Mouse (Mus musculus) liver, embryonic 12.5 days (tissue): ENCODE data around the gene 1700010B08Rik. TPM values are rescaled to one million over a fixed set of nuclear protein-coding genes. Genes with fewer than 3 reads are reported as not detected.

Source experiments
- ATAC-seq: fragments of 200-750 bp; cut with Nextera tagmentation; 2 replicates; pipeline ENCODE4 v1.8.0; 2017; ENCODE audit warnings: moderate number of reproducible peaks, mild to moderate bottlenecking, moderate library complexity
- H3K27ac ChIP-seq: fragments of 300-500 bp; sonication (generic); 2 replicates; pipeline ENCODE4 v1.5.1; 2016; ENCODE audit warnings: mild to moderate bottlenecking
- H3K27me3 ChIP-seq: fragments of 300-500 bp; sonication (generic); replicated peaks from 2 replicates; pipeline ENCODE4 v1.6.1; 2016; ENCODE audit warnings: mild to moderate bottlenecking, moderate library complexity
- H3K36me3 ChIP-seq: fragments of 300-500 bp; sonication (generic); 2 replicates; pipeline ENCODE4 v1.6.1; 2016; ENCODE audit warnings: mild to moderate bottlenecking, moderate library complexity
- H3K4me1 ChIP-seq: fragments of 300-500 bp; sonication (generic); 2 replicates; pipeline ENCODE4 v1.6.1; 2016
- H3K4me2 ChIP-seq: fragments of 300-500 bp; sonication (generic); 2 replicates; pipeline ENCODE4 v1.6.1; 2016; ENCODE audit warnings: mild to moderate bottlenecking, moderate library complexity
- H3K4me3 ChIP-seq: fragments of 300-500 bp; sonication (generic); 2 replicates; pipeline ENCODE4 v1.5.1; 2016; ENCODE audit warnings: mild to moderate bottlenecking, moderate library complexity
- H3K9ac ChIP-seq: fragments of 300-500 bp; sonication (generic); 2 replicates; pipeline ENCODE4 v1.6.1; 2016; ENCODE audit warnings: mild to moderate bottlenecking, moderate library complexity
- H3K9me3 ChIP-seq: fragments of 300-500 bp; sonication (generic); replicated peaks from 2 replicates; pipeline ENCODE4 v1.6.1; 2016; ENCODE audit warnings: mild to moderate bottlenecking, moderate library complexity
- WGBS: fragments of 180-500 bp; shearing (Covaris S2); methylation state at CpG from one replicate; pipeline ENCODE4 v1.1.7; 2016; ENCODE audit not compliant: insufficient replicate concordance; 5-methylcytosine and 5-hydroxymethylcytosine counted together
- polyA plus RNA-seq: library from polyadenylated mRNA; unstranded; fragments of >200 nt; fragmentation: Nextera tagmentation; extraction: Ambion mirVana; gene quantifications from 2 replicates; pipeline ENCODE4 v1.2.1, GENCODE M21; 2016

The 1700010B08Rik gene
- polyA plus RNA-seq, 1 experiment from 2014 or later = not detected

DNA sequence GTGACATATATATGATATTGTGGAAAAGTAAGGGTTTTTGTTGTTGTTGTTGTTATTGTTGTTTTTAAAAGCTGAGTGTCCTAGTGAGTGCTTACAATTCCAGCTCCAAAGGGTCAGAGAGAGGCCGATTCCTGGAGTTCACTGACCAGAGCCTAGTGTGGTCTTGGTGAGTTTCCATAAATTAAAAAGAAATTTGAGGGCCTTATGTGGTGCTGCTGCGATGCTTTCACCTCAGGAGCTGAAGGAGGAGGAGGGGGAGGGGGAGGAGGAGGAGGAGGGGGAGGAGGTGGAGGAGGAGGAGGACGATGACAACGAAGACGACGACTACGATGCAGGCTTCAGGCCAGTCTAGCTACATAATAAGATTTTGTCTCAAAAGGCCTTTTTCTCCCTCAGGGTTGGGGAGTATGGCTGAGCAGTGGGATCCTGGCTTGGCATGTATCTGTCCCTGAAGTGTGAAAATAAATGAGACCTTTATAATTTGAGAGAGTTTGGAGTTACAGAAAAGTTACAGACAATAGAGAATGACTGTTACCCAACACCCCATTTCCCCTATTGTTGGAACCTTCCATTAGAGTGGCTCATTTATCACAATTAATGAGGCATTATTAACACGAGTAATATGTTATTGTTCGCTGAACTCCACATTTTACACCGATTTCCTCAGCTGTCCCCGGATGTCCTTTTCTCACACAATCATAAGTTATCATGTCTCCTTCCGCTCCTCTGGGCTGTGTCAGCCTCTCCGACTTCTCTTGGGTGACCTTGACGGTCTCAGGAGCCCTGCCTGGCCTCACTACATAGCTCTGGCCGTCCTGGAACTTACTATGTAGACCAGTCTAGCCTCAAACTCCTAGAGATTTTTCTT lies 6.0 kb downstream of the 1700010B08Rik start:
- Histone ChIP-seq H3K27me3 (no peaks in the 10 kb centered on the region), H3K9ac (no peak overlapping the region), H3K4me3 (no peak overlapping the region), H3K9me3 (no peaks in the 10 kb centered on the region), H3K4me1 (no peaks in the 10 kb centered on the region), H3K36me3 (no peaks in the 10 kb centered on the region), H3K4me2 (no peak overlapping the region), H3K27ac (no peak overlapping the region)
- WGBS = 64% methylated on average over 15 of the region's 15 CpGs
- ATAC-seq = no peak

DNA sequence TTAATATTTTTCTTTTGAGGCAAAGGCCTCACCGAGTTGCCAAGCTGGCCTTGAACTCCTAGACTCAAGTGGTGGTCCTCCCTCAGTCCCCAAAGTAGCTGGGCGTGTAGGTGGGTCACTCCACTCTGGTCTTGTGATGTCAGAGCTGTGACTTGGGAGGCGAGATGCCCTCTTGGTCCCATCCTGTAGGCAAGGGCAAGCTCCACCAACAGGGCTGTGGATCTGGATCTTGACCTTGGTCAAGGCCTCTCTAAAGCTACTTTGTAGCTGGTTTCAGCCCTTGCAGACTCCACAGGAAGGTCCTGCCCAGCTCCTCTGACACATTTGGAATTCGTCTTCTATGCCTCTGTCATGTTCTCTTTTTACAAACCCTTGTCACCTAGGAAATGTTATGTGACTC lies 6.6 kb downstream of the 1700010B08Rik start:
- no peaks in the 10 kb centered on the region for H3K9me3 ChIP-seq
- no peak overlapping the region for H3K4me2 ChIP-seq
- no peak overlapping the region for H3K9ac ChIP-seq
- ATAC-seq = no peak
- no peaks in the 10 kb centered on the region for H3K4me1 ChIP-seq
- H3K36me3 ChIP-seq = no peaks in the 10 kb centered on the region
- no peaks in the 10 kb centered on the region for H3K27me3 ChIP-seq
- H3K4me3 ChIP-seq = no peak overlapping the region
- WGBS = 70% methylated on average over 4 of the region's 4 CpGs
- no peak overlapping the region for H3K27ac ChIP-seq

DNA sequence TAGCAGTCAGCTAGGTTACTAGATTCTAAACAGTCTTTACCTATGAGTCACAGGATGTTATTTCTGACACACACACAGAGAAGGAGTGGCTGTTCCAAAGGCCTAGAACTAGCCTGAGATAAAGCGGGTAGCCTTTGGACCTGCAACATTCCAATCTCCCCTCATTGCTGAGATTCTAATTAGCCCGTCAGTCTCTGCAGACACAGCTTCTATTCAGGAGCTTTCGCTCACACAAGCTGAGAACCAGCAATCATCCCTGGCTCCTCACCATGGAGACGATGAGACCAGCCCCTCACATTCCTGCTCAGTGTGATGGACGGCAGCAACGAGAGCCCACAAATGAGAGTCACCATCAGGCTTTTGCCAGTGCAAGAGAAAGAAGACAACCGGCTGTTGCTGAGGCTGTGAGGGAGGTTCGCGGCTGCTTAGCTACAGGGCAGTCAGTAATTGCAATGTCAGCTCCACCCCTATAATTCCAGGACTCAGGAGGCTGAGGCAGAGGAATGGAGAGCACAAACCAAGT lies 11.3 kb downstream of the 1700010B08Rik start:
- Histone ChIP-seq H3K36me3 (no peaks in the 10 kb centered on the region), H3K9ac (no peak overlapping the region), H3K4me3 (no peak overlapping the region), H3K4me2 (no peak overlapping the region), H3K9me3 (no peaks in the 10 kb centered on the region), H3K4me1 (0 out of 2 replicates have a peak, but pooled peaks cover 3% of the 10 kb centered on the region), H3K27me3 (peaks cover 12% of the 10 kb centered on the region), H3K27ac (no peak overlapping the region)
- 34% methylated on average over 9 of the region's 9 CpGs for WGBS
- ATAC-seq = no peak

DNA sequence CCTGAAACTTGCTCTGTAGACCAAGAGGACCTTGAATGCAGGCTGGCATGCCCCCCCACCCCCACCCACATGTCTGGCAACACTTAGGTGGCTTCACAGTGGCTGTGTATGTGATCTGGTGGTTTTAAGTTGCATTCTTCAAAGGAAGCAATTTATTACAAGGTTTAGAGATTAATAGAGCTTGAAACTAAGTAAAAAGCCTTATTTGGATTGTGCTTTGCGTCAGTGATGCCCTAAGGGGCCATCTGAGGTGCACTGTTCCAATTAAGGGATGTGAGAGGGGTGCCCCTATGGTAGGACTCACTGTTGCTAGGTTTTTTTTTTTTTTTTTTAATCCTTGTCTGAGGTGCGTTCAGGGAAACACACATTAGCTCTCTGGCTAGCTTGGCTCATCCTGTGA lies 15.2 kb downstream of the 1700010B08Rik start:
- no peak overlapping the region for H3K9ac ChIP-seq
- no peak for ATAC-seq
- H3K36me3 ChIP-seq = peaks cover 9% of the 10 kb centered on the region
- no peaks in the 10 kb centered on the region for H3K9me3 ChIP-seq
- no peak overlapping the region for H3K4me3 ChIP-seq
- WGBS = 55% methylated on average over 2 of the region's 2 CpGs
- no peak overlapping the region for H3K27ac ChIP-seq
- peaks cover 12% of the 10 kb centered on the region for H3K27me3 ChIP-seq
- H3K4me2 ChIP-seq = no peak overlapping the region
- H3K4me1 ChIP-seq = peaks cover 25% of the 10 kb centered on the region

DNA sequence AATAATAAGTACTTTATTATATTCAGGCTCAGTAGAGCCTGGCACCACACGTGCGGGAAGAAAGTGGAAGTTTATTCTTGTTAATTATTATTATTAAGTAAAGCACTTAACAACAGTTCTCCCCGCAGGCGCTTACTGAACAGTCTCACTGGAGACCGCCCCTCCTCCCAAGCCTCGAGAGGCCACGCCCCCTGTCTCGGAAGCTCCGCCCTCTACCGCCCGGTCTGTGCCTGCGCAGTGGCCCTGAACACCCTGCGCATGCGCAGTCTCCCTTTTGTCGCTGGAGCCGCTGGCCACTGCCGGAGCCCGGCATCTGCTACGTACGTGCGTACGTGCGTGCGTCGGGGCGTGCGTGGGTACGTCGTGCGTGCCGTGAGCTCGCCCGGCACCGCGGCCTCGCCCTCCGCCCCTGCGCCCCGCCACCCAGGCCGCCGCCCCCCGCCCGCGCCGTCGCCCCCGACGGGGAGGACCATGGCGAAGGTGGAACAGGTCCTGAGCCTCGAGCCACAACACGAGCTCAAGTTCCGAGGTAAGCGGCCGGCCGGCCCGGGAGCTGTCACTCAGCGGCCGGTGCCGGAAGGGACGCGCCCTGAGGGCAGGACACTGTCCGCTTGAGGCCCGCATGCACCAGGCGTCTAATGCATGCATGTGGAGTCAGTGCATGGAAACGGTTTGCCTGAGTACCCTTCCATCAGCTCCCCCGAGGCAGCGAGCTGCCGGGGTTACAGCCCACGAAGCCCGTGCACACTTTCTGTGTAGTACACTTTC lies 18.2 kb downstream of the 1700010B08Rik start, which contains the start of gene Vapb:
Gene Vapb (plus strand): TSS at position 290 of the 768 bp plus-strand sequence.
- H3K27ac ChIP-seq = peak within 1 kb of the TSS; percentile 74

DNA sequence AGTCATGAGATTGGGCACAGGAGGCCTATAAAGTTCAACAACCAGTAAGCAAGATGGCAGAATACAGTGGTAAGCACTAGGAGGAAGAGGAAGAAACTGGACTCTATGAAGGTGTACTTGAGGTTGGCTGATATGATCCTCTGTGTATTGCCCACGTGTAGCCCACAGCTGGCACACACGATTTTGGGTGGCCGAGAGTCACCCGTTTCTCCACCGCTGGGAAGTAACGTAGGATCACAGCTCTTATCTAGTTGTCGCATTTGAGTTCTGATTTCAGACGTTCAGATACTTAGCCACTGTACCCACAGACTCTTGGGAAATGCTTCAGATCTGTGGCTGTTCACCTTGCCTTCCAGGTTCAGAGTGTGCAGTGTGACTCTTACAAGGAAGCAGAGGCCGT lies 19.0 kb downstream of the 1700010B08Rik start:
- no peak for ATAC-seq
- H3K36me3 ChIP-seq = peaks cover 9% of the 10 kb centered on the region
- 22% methylated on average over 9 of the region's 9 CpGs for WGBS
- no peak overlapping the region; the same call in 1 of the 2 replicates for H3K27ac ChIP-seq
- H3K9me3 ChIP-seq = no peaks in the 10 kb centered on the region
- H3K9ac ChIP-seq = peak overlapping the region; percentile 87
- H3K4me2 ChIP-seq = peak overlapping the region; percentile 88
- H3K4me3 ChIP-seq = peak overlapping the region; percentile 90
- H3K27me3 ChIP-seq = no peaks in the 10 kb centered on the region
- peaks cover 38% of the 10 kb centered on the region for H3K4me1 ChIP-seq

More for the DNA sequence above, 18.2 kb downstream of the 1700010B08Rik start, which contains the start of gene Vapb:
- no peaks in the 10 kb centered on the region; the same call in 1 of the 2 replicates for H3K27me3 ChIP-seq
- peak within 1 kb of the TSS; percentile 87 for H3K9ac ChIP-seq
- under 1% methylated on average over 70 of the region's 70 CpGs for WGBS
- peaks cover 9% of the 10 kb centered on the region for H3K36me3 ChIP-seq
- ATAC-seq = peak; percentile 98
- peak within 1 kb of the TSS; percentile 90 for H3K4me3 ChIP-seq
- H3K9me3 ChIP-seq = no peaks in the 10 kb centered on the region
- H3K4me1 ChIP-seq = peaks cover 41% of the 10 kb centered on the region
- peak within 1 kb of the TSS; percentile 88 for H3K4me2 ChIP-seq

DNA sequence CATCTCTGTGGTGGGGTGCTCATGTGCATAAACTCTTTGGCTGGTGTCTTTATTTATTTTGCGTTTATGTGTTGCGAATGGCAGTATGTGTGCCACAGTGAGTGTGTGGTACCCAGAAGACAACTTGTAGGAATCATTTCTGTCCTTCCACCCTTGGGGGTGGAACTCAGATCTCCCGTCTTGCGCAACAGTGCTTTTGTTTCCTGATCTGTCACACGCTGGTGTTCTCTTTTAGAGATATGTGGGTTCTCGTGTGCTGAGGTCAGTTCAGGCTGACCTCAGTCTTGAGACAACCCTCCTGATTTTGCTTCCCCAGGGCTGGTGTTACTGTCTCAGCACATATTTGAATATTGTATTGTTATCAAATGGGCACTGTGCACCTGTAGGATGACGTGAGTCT lies 19.9 kb downstream of the 1700010B08Rik start:
- H3K9me3 ChIP-seq = no peaks in the 10 kb centered on the region
- H3K27ac ChIP-seq = no peak overlapping the region
- H3K4me1 ChIP-seq = peaks cover 44% of the 10 kb centered on the region
- H3K36me3 ChIP-seq = peaks cover 9% of the 10 kb centered on the region
- H3K4me2 ChIP-seq = peak overlapping the region; percentile 88; the same call in 1 of the 2 replicates
- H3K9ac ChIP-seq = no peak overlapping the region
- no peak overlapping the region for H3K4me3 ChIP-seq
- 64% methylated on average over 7 of the region's 7 CpGs for WGBS
- H3K27me3 ChIP-seq = no peaks in the 10 kb centered on the region
- ATAC-seq = no peak

DNA sequence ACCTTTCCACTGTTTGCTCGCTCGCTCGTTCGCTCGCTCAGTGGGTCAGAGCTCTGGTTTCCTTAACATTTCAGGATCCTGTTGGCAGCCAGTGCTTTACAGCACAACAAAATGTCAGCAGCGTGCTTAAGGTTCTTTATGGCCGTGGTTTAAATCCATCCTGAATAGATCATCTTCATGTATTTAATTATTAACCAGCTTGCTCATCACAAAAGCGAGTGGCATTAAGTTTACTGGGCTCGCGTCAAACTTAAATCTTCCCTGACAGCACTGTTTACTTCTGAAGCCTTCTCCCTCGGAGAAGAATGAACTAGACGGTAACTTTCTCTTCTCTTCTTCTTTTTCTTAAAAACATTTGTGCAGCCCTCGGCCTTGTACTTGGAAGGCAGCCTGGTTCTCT lies 22.9 kb downstream of the 1700010B08Rik start:
- Histone ChIP-seq H3K4me1 (peaks cover 47% of the 10 kb centered on the region), H3K4me3 (no peak overlapping the region), H3K27me3 (no peaks in the 10 kb centered on the region), H3K9ac (no peak overlapping the region), H3K4me2 (no peak overlapping the region), H3K9me3 (no peaks in the 10 kb centered on the region), H3K36me3 (peaks cover 15% of the 10 kb centered on the region), H3K27ac (no peak overlapping the region)
- WGBS = 81% methylated on average over 13 of the region's 13 CpGs
- ATAC-seq = no peak

DNA sequence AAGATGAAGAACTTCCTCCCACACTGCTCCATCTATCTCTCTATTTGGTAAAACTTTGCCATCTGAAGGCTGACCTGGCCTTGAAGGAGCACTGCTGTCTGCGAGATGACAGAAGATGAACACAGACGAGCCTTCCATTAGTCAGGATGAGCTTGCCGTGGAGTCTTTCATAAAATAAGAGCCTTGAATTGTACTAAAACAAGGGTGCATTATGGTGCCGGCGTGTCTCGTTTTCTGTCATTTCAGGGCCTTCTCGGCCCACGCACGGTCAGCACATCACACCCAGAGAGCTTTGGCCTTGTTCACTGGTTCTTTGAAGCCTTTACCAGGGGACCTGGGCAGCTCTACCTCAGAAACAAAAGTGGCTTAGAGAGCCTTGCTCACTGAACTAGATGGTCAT lies 23.5 kb downstream of the 1700010B08Rik start:
- 87% methylated on average over 9 of the region's 9 CpGs for WGBS
- Histone ChIP-seq H3K27me3 (no peaks in the 10 kb centered on the region), H3K4me2 (no peak overlapping the region), H3K36me3 (peaks cover 15% of the 10 kb centered on the region), H3K4me3 (no peak overlapping the region), H3K27ac (no peak overlapping the region), H3K4me1 (peaks cover 46% of the 10 kb centered on the region), H3K9me3 (no peaks in the 10 kb centered on the region), H3K9ac (no peak overlapping the region)
- ATAC-seq = no peak

DNA sequence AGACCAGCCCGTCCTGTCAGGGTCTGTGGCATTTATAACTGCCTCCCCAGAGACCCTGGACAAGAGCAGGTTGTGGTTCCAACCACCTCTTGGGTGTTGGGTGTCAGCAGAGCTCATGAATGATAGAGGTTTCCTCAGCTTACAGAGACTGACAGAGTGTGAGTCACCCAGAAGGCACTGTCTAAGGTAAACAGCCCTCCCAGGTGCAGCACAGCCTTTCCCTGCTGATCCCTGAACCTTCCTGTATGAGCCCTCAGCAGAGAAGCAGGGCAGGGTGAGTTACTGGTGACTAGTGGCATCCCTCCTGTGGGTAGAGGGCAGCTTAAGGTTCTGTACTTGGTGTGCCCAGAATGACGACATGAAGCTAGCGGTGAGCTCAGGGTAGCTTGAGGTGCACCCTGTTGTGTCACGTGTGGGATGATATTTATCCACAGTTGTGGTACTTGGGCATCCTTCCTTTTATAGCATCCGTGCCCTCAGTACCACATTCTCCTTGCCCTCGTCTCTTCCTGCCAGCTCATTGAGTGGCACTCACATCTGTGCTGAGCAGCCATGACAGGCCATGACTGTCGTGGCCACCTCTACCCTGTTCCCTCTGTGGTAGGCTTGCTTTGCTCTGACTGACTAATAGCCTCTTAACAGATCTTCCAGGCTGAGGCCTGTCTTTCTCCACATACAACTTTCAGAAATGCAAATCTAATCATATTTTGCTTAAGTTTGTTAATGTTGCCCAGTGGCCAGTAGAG lies 25.0 kb downstream of the 1700010B08Rik start:
- Histone ChIP-seq H3K9me3 (no peaks in the 10 kb centered on the region), H3K27me3 (no peaks in the 10 kb centered on the region), H3K9ac (no peak overlapping the region), H3K4me3 (no peak overlapping the region), H3K27ac (no peak overlapping the region), H3K4me2 (no peak overlapping the region), H3K36me3 (peaks cover 8% of the 10 kb centered on the region; the same call in 1 of the 2 replicates), H3K4me1 (peaks cover 34% of the 10 kb centered on the region)
- ATAC-seq = no peak
- WGBS = 70% methylated on average over 7 of the region's 7 CpGs

DNA sequence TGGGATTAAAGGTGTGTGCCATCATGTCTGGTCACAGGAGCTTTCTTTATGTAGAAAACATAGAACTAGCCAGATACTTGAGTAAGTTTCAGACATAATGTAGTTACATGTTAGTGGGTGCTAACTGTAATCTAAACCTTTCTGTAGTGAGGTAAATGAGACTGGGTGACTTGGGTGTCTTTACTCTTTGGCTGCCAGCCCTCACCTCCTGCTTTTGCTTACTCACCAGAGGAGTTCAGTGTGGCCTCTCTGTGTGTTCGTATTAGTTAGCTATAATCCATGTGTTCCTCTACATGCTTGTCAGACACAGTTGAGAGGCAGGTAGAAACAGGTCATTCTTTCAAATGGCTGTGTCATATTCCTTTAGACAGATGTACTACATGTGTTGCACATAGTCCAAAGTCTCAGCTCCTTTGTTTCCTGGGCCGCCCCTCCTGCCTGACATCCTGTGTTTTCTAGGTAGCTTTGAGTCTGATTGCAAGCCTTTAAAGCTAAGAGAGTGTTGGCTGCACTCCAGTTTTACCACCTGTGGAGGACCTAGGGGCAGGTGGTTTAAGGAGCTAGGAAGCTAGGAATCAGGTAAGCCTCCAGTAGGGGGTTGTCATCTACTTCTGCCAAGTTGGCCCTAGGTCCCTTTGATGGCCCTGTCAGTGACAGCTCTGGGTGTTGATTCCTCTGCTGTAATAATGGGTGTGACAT lies 29.9 kb downstream of the 1700010B08Rik start:
- Histone ChIP-seq H3K9ac (no peak overlapping the region), H3K4me3 (no peak overlapping the region), H3K9me3 (no peaks in the 10 kb centered on the region), H3K4me1 (peaks cover 10% of the 10 kb centered on the region; the same call in 1 of the 2 replicates), H3K27me3 (no peaks in the 10 kb centered on the region), H3K4me2 (no peak overlapping the region), H3K36me3 (peaks cover 9% of the 10 kb centered on the region; the same call in 1 of the 2 replicates), H3K27ac (no peak overlapping the region)
- ATAC-seq = no peak
- 76% methylated on average over 2 of the region's 2 CpGs for WGBS
